Mouse (Mus musculus) right cerebral cortex, postnatal 4 days (tissue): Measurements from ENCODE around the gene Rnase4.

Experiments
- DNase-seq: peaks from one replicate; pipeline ENCODE4 v3.0.0-alpha.2; 2022

The Rnase4 gene

GRCm38 (mm10) chr14:51090921-51091900, at the start of gene Rnase4, which contains the start of gene Ang:
TSS of gene Rnase4 (plus strand) at chr14:51091077.
TSS of gene Ang (plus strand) at chr14:51091150.
- DNase-seq: peak; percentile 43

GRCm38 (mm10) chr14:51041769-51042168, 49.1 kb upstream of the Rnase4 start, which contains the start of gene Rnase9:
TSS of gene Rnase9 (minus strand) at chr14:51041869.
- DNase-seq: no peak

- no peak for DNase-seq
Observed at GRCm38 (mm10) chr14:51047846-51048245, 43.0 kb upstream of the Rnase4 start.

- no peak for DNase-seq
Observed at GRCm38 (mm10) chr14:51050063-51050462, 40.8 kb upstream of the Rnase4 start, which contains the start of gene Rnase11. TSS of gene Rnase11 (minus strand) at chr14:51050163.

GRCm38 (mm10) chr14:51051941-51052340, 38.9 kb upstream of the Rnase4 start:
- no peak for DNase-seq

- no peak for DNase-seq
Observed at GRCm38 (mm10) chr14:51053176-51053575, 37.7 kb upstream of the Rnase4 start.

GRCm38 (mm10) chr14:51054243-51055237, 36.3 kb upstream of the Rnase4 start:
- no peak for DNase-seq

GRCm38 (mm10) chr14:51057401-51057831, 33.5 kb upstream of the Rnase4 start, which contains the start of gene Rnase12:
TSS of gene Rnase12 (minus strand) at chr14:51057661.
- DNase-seq: no peak

- no peak for DNase-seq
Observed at GRCm38 (mm10) chr14:51060761-51061160, 30.1 kb upstream of the Rnase4 start.

- DNase-seq: no peak
Observed at GRCm38 (mm10) chr14:51068956-51069355, 21.9 kb upstream of the Rnase4 start.

- peak; percentile 42 for DNase-seq
Observed at GRCm38 (mm10) chr14:51069617-51070016, 21.3 kb upstream of the Rnase4 start.

- no peak for DNase-seq
Observed at GRCm38 (mm10) chr14:51074335-51074734, 16.5 kb upstream of the Rnase4 start, which contains the start of gene Olfr750. TSS of gene Olfr750 (minus strand) at chr14:51074435.

- no peak for DNase-seq
Observed at GRCm38 (mm10) chr14:51079180-51079579, 11.7 kb upstream of the Rnase4 start.

- no peak for DNase-seq
Observed at GRCm38 (mm10) chr14:51081035-51081434, 9.8 kb upstream of the Rnase4 start.

GRCm38 (mm10) chr14:51082599-51083581, 8.0 kb upstream of the Rnase4 start:
- peak; percentile 59 for DNase-seq

GRCm38 (mm10) chr14:51083805-51084204, 7.1 kb upstream of the Rnase4 start:
- no peak for DNase-seq

GRCm38 (mm10) chr14:51085086-51085485, 5.8 kb upstream of the Rnase4 start:
- DNase-seq: no peak

- DNase-seq: no peak
Observed at GRCm38 (mm10) chr14:51085911-51086310, 5.0 kb upstream of the Rnase4 start.

GRCm38 (mm10) chr14:51087762-51088161, 3.1 kb upstream of the Rnase4 start:
- no peak for DNase-seq

GRCm38 (mm10) chr14:51088166-51088969, 2.5 kb upstream of the Rnase4 start:
- DNase-seq: peak; percentile 79
